Mouse (Mus musculus) limb, embryonic 14.5 days (tissue): Measurements from ENCODE around the gene Fam160a2. TPM values are rescaled to one million over a fixed set of nuclear protein-coding genes. Genes with fewer than 3 reads are reported as not detected.

Experiments used
- ATAC-seq: fragments of 200-750 bp; cut with Nextera tagmentation; 2 replicates; pipeline ENCODE4 v1.8.0; 2017; ENCODE audit warnings: low read depth, moderate number of reproducible peaks, moderate TSS enrichment; ENCODE audit not compliant: low FRiP score
- DNase-seq: peaks from one replicate; pipeline ENCODE4 v3.0.0-alpha.2; 2015; ENCODE audit warnings: low spot score
- H3K27ac ChIP-seq: fragments of 300-500 bp; sonication (generic); replicated peaks from 2 replicates; pipeline ENCODE4 v1.5.1; 2014; ENCODE audit warnings: low read depth, mild to moderate bottlenecking, low read length, moderate library complexity, mixed read lengths
- H3K27me3 ChIP-seq: fragments of 300-500 bp; sonication (generic); 2 replicates; pipeline ENCODE4 v1.6.1; 2014; ENCODE audit warnings: low read length, mixed read lengths; ENCODE audit not compliant: control insufficient read depth, insufficient read depth
- H3K36me3 ChIP-seq: fragments of 300-500 bp; sonication (generic); 2 replicates; pipeline ENCODE4 v1.6.1; 2014; ENCODE audit warnings: mild to moderate bottlenecking, low read length, moderate library complexity, mixed read lengths; ENCODE audit not compliant: control insufficient read depth, insufficient read depth
- H3K4me1 ChIP-seq: fragments of 300-500 bp; sonication (generic); 2 replicates; pipeline ENCODE4 v1.6.1; 2014; ENCODE audit warnings: antibody characterized with exemption, low read length, mixed read lengths; ENCODE audit not compliant: control insufficient read depth, insufficient read depth
- H3K4me2 ChIP-seq: fragments of 300-500 bp; sonication (generic); replicated peaks from 2 replicates; pipeline ENCODE4 v1.6.1; 2014; ENCODE audit warnings: low read depth, mild to moderate bottlenecking, low read length, moderate library complexity; ENCODE audit not compliant: severe bottlenecking
- H3K4me3 ChIP-seq: fragments of 300-500 bp; sonication (generic); replicated peaks from 2 replicates; pipeline ENCODE4 v1.5.1; 2014; ENCODE audit warnings: low read length
- H3K9ac ChIP-seq: fragments of 300-500 bp; sonication (generic); 2 replicates; pipeline ENCODE4 v1.6.1; 2014; ENCODE audit warnings: mild to moderate bottlenecking, low read depth, low read length, moderate library complexity; ENCODE audit not compliant: severe bottlenecking
- H3K9me3 ChIP-seq: fragments of 300-500 bp; sonication (generic); 2 replicates; pipeline ENCODE4 v1.6.1; 2016; ENCODE audit warnings: low read length; ENCODE audit not compliant: control insufficient read depth
- POLR2A ChIP-seq: fragments of 200-500 bp; IDR thresholded peaks from 2 replicates; pipeline ENCODE4 v1.8.0; 2012; ENCODE audit warnings: inconsistent platforms, mild to moderate bottlenecking, moderate library complexity, borderline replicate concordance; ENCODE audit not compliant: insufficient read depth, insufficient read length; ENCODE audit errors: extremely low read depth
- WGBS: fragments of 180-500 bp; shearing (Covaris S2); extraction: QIAGEN DNeasy Blood & Tissue Kit; methylation state at CpG from one replicate; pipeline ENCODE4 v1.1.7; 2014; 5-methylcytosine and 5-hydroxymethylcytosine counted together
- polyA plus RNA-seq, 2 experiments: library from polyadenylated mRNA; depleted of rRNA in 1 of 2; stranded (reverse) in 1 of 2; unstranded in 1 of 2; fragments of >200 nt; fragmentation: Nextera tagmentation in 1 of 2; extraction: Ambion mirVana in 1 of 2; gene quantifications; 2 replicates each; pipeline versions ENCODE4 v1.2.1 to v1.2.3; 2012 to 2014

The Fam160a2 gene
- polyA plus RNA-seq, 2 experiments = 39.3 to 45.7 TPM

- H3K9ac ChIP-seq = no peak overlapping the region
- H3K4me2 ChIP-seq = no peak overlapping the region
- WGBS = 68% methylated on average over 2 of the region's 2 CpGs
- ATAC-seq (no peak), DNase-seq (no peak)
- no peaks in the 10 kb centered on the region for H3K4me1 ChIP-seq
- no peak overlapping the region for H3K27ac ChIP-seq
- H3K27me3 ChIP-seq = no peaks in the 10 kb centered on the region
- no peak overlapping the region for H3K4me3 ChIP-seq
- H3K9me3 ChIP-seq = no peaks in the 10 kb centered on the region
- no peaks in the 10 kb centered on the region for H3K36me3 ChIP-seq
- no peak for TF ChIP-seq POLR2A
These were observed 57.1 kb downstream of the Fam160a2 start for GRCm38 (mm10) chr7:105342752-105343151.

- Histone ChIP-seq H3K9ac (no peak within 1 kb of the TSS), H3K4me2 (no peak within 1 kb of the TSS), H3K36me3 (no peaks in the 10 kb centered on the region), H3K4me1 (no peaks in the 10 kb centered on the region), H3K9me3 (no peaks in the 10 kb centered on the region), H3K4me3 (no peak within 1 kb of the TSS), H3K27me3 (no peaks in the 10 kb centered on the region), H3K27ac (no peak within 1 kb of the TSS)
- DNase-seq (no peak), ATAC-seq (no peak)
- WGBS = 44% methylated on average over 1 of the region's 1 CpGs
- no peak for TF ChIP-seq POLR2A
These were observed 57.7 kb downstream of the Fam160a2 start, which contains the start of gene Olfr691 for GRCm38 (mm10) chr7:105342170-105342569. Gene Olfr691, minus strand, starts transcription at chr7:105342270.

- DNase-seq (no peak), ATAC-seq (no peak)
- Histone ChIP-seq H3K4me3 (no peak within 1 kb of the TSS), H3K9ac (no peak within 1 kb of the TSS), H3K36me3 (no peaks in the 10 kb centered on the region), H3K27me3 (no peaks in the 10 kb centered on the region), H3K4me1 (no peaks in the 10 kb centered on the region), H3K27ac (no peak within 1 kb of the TSS), H3K4me2 (no peak within 1 kb of the TSS), H3K9me3 (no peaks in the 10 kb centered on the region)
- no peak for TF ChIP-seq POLR2A
- 85% methylated on average over 1 of the region's 1 CpGs for WGBS
These were observed 65.8 kb downstream of the Fam160a2 start, which contains the start of gene Olfr690 for GRCm38 (mm10) chr7:105334004-105334403. Gene Olfr690, minus strand, starts transcription at chr7:105334104.

- WGBS = 68% methylated on average over 2 of the region's 2 CpGs
- H3K4me3 ChIP-seq = no peak overlapping the region
- DNase-seq = no peak
- no peak overlapping the region for H3K4me2 ChIP-seq
- H3K36me3 ChIP-seq = no peaks in the 10 kb centered on the region
- H3K27me3 ChIP-seq = no peaks in the 10 kb centered on the region
- H3K27ac ChIP-seq = no peak overlapping the region
- ATAC-seq = no peak
- no peak overlapping the region for H3K9ac ChIP-seq
- TF ChIP-seq POLR2A = no peak
- H3K9me3 ChIP-seq = no peaks in the 10 kb centered on the region
- no peaks in the 10 kb centered on the region for H3K4me1 ChIP-seq
These were observed 74.6 kb downstream of the Fam160a2 start for GRCm38 (mm10) chr7:105325302-105325701.

Other genes with a start within 250 kb of the Fam160a2 start
- gene Olfr684, start 236.4 kb downstream of the Fam160a2 start, polyA plus RNA-seq (2012; rRNA removed) = not detected in 2 replicates
- gene Olfr684, start 236.4 kb downstream of the Fam160a2 start, polyA plus RNA-seq (2014; fragmentation: Nextera tagmentation; extraction: Ambion mirVana) = not detected in 2 replicates
- not detected in 2 replicates for gene Olfr685, start 214.0 kb downstream of the Fam160a2 start, polyA plus RNA-seq (2012; rRNA removed)
- not detected in 2 replicates for gene Olfr685, start 214.0 kb downstream of the Fam160a2 start, polyA plus RNA-seq (2014; fragmentation: Nextera tagmentation; extraction: Ambion mirVana)
- gene Olfr686, start 192.6 kb downstream of the Fam160a2 start, polyA plus RNA-seq (2012; rRNA removed) = not detected in 2 replicates
- gene Olfr686, start 192.6 kb downstream of the Fam160a2 start, polyA plus RNA-seq (2014; fragmentation: Nextera tagmentation; extraction: Ambion mirVana) = not detected in 2 replicates
- not detected in 2 replicates for gene Olfr688, start 112.0 kb downstream of the Fam160a2 start, polyA plus RNA-seq (2012; rRNA removed)
- gene Olfr688, start 112.0 kb downstream of the Fam160a2 start, polyA plus RNA-seq (2014; fragmentation: Nextera tagmentation; extraction: Ambion mirVana) = not detected in 2 replicates
- gene Olfr689, start 88.9 kb downstream of the Fam160a2 start, polyA plus RNA-seq (2012; rRNA removed) = not detected in 2 replicates
- gene Olfr689, start 88.9 kb downstream of the Fam160a2 start, polyA plus RNA-seq (2014; fragmentation: Nextera tagmentation; extraction: Ambion mirVana) = not detected in 2 replicates
- gene Olfr690, start 66.0 kb downstream of the Fam160a2 start, polyA plus RNA-seq (2012; rRNA removed) = not detected in 2 replicates
- not detected in 2 replicates for gene Olfr690, start 66.0 kb downstream of the Fam160a2 start, polyA plus RNA-seq (2014; fragmentation: Nextera tagmentation; extraction: Ambion mirVana)
- gene Olfr691, start 57.8 kb downstream of the Fam160a2 start, polyA plus RNA-seq (2012; rRNA removed) = 0.04 TPM in 1 of 2 replicates, not detected in the other
- not detected in 2 replicates for gene Olfr691, start 57.8 kb downstream of the Fam160a2 start, polyA plus RNA-seq (2014; fragmentation: Nextera tagmentation; extraction: Ambion mirVana)
- not detected in 2 replicates for gene Olfr692, start 31.8 kb downstream of the Fam160a2 start, polyA plus RNA-seq (2012; rRNA removed)
- not detected in 2 replicates for gene Olfr692, start 31.8 kb downstream of the Fam160a2 start, polyA plus RNA-seq (2014; fragmentation: Nextera tagmentation; extraction: Ambion mirVana)
- gene Gm5901, start 25.0 kb downstream of the Fam160a2 start, polyA plus RNA-seq (2012; rRNA removed) = not detected in 2 replicates
- not detected in 2 replicates for gene Gm5901, start 25.0 kb downstream of the Fam160a2 start, polyA plus RNA-seq (2014; fragmentation: Nextera tagmentation; extraction: Ambion mirVana)
- gene Cnga4, start 4.5 kb upstream of the Fam160a2 start, polyA plus RNA-seq (2012; rRNA removed) = 0.05 and 0.06 TPM in 2 replicates
- gene Cnga4, start 4.5 kb upstream of the Fam160a2 start, polyA plus RNA-seq (2014; fragmentation: Nextera tagmentation; extraction: Ambion mirVana) = 0.12 TPM in 1 of 2 replicates, not detected in the other
- 0.03 TPM in 1 of 2 replicates, not detected in the other for gene Cckbr, start 25.7 kb upstream of the Fam160a2 start, polyA plus RNA-seq (2012; rRNA removed)
- not detected in 2 replicates for gene Cckbr, start 25.7 kb upstream of the Fam160a2 start, polyA plus RNA-seq (2014; fragmentation: Nextera tagmentation; extraction: Ambion mirVana)
- gene Cavin3, start 82.2 kb upstream of the Fam160a2 start, polyA plus RNA-seq (2012; rRNA removed) = 60.5 and 65.0 TPM in 2 replicates
- gene Cavin3, start 82.2 kb upstream of the Fam160a2 start, polyA plus RNA-seq (2014; fragmentation: Nextera tagmentation; extraction: Ambion mirVana) = 104 and 113 TPM in 2 replicates
- 33.7 and 45.5 TPM in 2 replicates for gene Smpd1, start 154.3 kb upstream of the Fam160a2 start, polyA plus RNA-seq (2012; rRNA removed)
- 49.5 and 52.3 TPM in 2 replicates for gene Smpd1, start 154.3 kb upstream of the Fam160a2 start, polyA plus RNA-seq (2014; fragmentation: Nextera tagmentation; extraction: Ambion mirVana)
- 55.1 and 80.3 TPM in 2 replicates for gene Apbb1, start 181.6 kb upstream of the Fam160a2 start, polyA plus RNA-seq (2012; rRNA removed)
- gene Apbb1, start 181.6 kb upstream of the Fam160a2 start, polyA plus RNA-seq (2014; fragmentation: Nextera tagmentation; extraction: Ambion mirVana) = 30.3 and 34.5 TPM in 2 replicates
- gene Hpx, start 200.1 kb upstream of the Fam160a2 start, polyA plus RNA-seq (2012; rRNA removed) = 0.96 and 1.1 TPM in 2 replicates
- 0.26 TPM in 1 of 2 replicates, not detected in the other for gene Hpx, start 200.1 kb upstream of the Fam160a2 start, polyA plus RNA-seq (2014; fragmentation: Nextera tagmentation; extraction: Ambion mirVana)
- 68.3 and 77.4 TPM in 2 replicates for gene Trim3, start 233.5 kb upstream of the Fam160a2 start, polyA plus RNA-seq (2012; rRNA removed)
- gene Trim3, start 233.5 kb upstream of the Fam160a2 start, polyA plus RNA-seq (2014; fragmentation: Nextera tagmentation; extraction: Ambion mirVana) = 35.1 and 37.0 TPM in 2 replicates
- gene Timm10b, start 240.0 kb upstream of the Fam160a2 start, polyA plus RNA-seq (2012; rRNA removed) = 136 and 176 TPM in 2 replicates
- 176 and 202 TPM in 2 replicates for gene Timm10b, start 240.0 kb upstream of the Fam160a2 start, polyA plus RNA-seq (2014; fragmentation: Nextera tagmentation; extraction: Ambion mirVana)
- 181 and 182 TPM in 2 replicates for gene Arfip2, start 240.4 kb upstream of the Fam160a2 start, polyA plus RNA-seq (2012; rRNA removed)
- 106 and 110 TPM in 2 replicates for gene Arfip2, start 240.4 kb upstream of the Fam160a2 start, polyA plus RNA-seq (2014; fragmentation: Nextera tagmentation; extraction: Ambion mirVana)
- gene Gm45799, start 240.5 kb upstream of the Fam160a2 start, polyA plus RNA-seq (2012; rRNA removed) = 173 and 186 TPM in 2 replicates
- gene Gm45799, start 240.5 kb upstream of the Fam160a2 start, polyA plus RNA-seq (2014; fragmentation: Nextera tagmentation; extraction: Ambion mirVana) = 37.8 and 40.4 TPM in 2 replicates